Mouse (Mus musculus) testis, postnatal 14 days (tissue): ENCODE results near the gene Gtf3c4.

ENCODE experiments used
- DNase-seq: peaks from one replicate; pipeline ENCODE4 v3.0.0; 2021; ENCODE audit warnings: low spot score

The Gtf3c4 gene

GRCm38 (mm10) chr2:28799575-28799974 is 40.6 kb downstream of the Gtf3c4 start:
- DNase-seq = no peak

DNA sequence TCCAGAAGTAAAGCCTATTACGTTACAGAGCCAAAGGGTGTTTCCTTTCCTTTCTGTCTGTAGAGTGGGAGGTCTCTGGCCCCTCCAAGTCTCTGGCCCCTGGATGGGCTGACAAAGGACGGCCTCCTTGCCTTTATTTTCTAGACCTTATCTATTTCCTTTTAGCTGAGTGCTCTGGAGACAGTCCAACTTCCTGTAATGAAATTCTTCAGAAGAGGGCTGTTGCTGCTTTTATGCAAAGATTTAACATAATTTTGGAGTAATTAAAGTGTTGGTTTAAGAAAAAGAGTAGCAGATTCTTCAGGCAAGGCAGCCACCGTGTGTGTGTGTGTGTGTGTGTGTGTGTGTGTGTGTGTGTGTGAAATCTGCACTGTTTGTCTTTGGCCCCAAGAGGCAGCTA is 41.8 kb downstream of the Gtf3c4 start:
- DNase-seq = no peak

DNA sequence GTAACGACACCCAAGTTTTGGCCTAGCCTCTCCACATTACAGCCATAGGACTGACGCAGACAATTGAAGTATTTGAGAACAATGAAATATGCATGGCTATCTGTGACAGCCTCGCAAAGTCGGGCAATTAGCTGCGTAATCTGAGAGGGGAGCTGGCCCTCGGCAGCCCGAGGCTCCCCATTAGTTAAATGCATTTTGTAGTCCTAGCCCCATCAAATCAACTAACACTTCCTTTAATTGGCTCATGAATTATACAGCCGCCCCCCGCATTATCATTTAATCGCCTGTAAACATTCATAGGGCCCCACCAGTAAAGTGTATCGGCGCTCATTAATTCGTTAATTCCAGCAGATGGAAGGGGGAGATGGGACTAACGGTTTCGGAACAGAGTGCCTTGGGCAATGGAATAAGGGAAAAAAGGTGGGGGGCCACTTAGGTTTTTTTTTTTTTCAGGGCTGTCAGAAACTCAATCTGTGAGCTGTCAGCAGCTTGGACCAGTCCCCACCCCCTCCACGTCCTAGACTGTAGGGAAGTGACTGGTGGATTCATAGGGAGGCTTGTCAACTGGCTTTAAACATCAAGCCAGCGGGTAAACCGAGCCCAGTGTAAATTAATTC is 42.6 kb downstream of the Gtf3c4 start:
- no peak for DNase-seq

DNA sequence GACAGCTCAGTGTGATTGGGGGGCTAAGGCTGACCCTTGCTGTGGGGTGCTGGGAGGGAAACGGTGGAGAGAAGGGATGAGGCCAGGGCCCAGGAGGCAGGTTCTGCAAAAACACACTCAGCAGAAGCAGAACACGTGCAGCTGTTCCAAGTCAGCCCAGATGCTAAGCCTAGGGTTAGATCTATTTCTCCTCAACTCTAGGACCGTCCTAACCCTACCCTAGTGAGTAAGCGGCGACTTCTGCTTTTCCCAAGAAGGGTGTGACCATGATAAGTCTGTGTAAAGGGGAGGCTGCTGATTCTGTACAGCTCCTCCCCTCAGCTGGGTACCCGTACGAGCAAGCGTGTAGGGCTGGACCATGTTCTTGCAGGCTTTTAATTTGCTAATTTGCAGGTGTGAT is 43.9 kb downstream of the Gtf3c4 start:
- DNase-seq = no peak

DNA sequence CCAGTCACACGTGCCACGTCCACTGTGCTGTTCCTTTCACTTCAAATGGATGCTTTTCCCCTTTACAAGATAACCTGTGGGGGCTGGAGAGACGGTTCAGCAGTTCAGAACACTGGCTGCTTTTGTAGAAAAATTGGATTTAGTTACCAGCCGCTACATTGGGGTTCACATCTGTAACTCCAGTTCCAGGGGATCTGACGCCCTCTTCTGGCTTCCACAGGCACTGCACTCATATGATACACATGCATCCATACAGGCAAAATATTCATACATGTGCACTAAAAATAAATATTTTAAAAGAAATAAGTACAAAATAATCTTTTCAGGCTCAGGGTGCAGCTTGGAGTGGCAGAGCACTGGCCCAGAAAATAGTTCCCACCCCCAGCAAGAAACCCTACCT is 45.5 kb downstream of the Gtf3c4 start:
- DNase-seq = no peak

- no peak for DNase-seq
Observed at GRCm38 (mm10) chr2:28792931-28793610, 47.1 kb downstream of the Gtf3c4 start.

GRCm38 (mm10) chr2:28787067-28787619 is 53.0 kb downstream of the Gtf3c4 start:
- no peak for DNase-seq

DNA sequence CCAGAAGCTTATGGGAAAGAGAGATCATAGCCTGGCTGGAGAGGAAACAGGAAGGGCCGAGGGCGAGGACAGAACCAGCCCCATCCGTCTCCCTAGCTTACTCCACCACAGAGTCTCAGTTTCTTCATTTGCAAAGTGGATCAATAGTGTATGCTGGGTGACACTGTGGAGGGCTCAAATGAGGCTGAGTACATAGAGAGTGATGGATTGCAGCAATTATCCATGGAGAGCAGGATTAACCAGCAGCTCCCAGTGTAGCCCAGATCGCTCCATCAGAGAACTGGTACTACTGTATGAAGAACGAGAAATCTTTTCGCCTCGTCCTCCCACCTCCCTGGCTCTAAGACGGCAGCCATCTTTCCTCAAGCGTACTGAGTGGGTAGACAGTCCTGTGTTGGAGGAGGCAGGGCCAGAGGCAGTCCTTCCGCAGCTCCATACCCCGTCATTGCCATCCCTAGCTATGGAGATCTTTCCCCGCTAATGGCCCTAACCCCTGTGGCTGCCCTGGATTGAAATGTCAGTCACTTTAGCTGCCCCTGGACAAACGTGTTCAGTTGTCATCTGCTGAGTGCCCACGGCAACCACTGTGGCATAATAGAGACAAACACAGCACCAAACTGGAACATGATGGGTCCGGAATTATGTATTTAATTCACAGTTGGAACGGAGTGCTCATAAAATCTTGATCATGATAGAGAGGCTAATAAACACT is 53.6 kb downstream of the Gtf3c4 start:
- no peak for DNase-seq

DNA sequence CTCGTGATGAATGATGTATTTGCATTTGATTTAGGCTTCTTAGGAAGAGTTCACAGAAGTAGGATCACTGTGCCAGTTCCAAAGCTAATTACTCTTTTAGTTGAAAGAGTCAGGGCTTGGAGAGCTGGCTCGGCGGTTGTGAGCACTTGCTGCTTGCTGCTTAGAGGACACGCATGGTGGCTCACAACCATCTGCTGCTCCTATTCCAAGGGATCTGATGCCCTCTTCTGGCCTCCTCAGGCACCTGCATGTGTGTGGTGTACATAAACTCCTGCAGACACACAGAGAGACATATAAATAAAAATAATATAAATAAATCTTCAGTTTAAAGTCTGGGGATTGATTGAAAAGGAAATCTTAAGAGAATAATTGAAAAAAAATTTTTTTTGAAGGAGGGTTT is 58.9 kb downstream of the Gtf3c4 start:
- DNase-seq = no peak

- no peak for DNase-seq
Observed at GRCm38 (mm10) chr2:28780001-28780782, 60.0 kb downstream of the Gtf3c4 start.

GRCm38 (mm10) chr2:28776728-28777127 is 63.4 kb downstream of the Gtf3c4 start:
- no peak for DNase-seq

- no peak for DNase-seq
Observed at GRCm38 (mm10) chr2:28774073-28774472, 66.1 kb downstream of the Gtf3c4 start.
